Mouse (Mus musculus): ENCODE measurements around the gene Smarcd2. TPM values are rescaled to one million over a fixed set of nuclear protein-coding genes. Genes with fewer than 3 reads are reported as not detected.

The Smarcd2 gene
- polyA plus RNA-seq, 1 experiment: 6.5 TPM

GRCm38 (mm10) chr11:106284126-106284525 is 11.4 kb upstream of the Smarcd2 start:
- no peak for TF ChIP-seq TAL1 (IDR thresholded peaks at IDR 0.05; ENCODE audit: low read length)
- no peak for TF ChIP-seq GATA1 (IDR thresholded peaks at IDR 0.05; ENCODE audit: low read length)
- Histone ChIP-seq H3K4me3 (replicated peaks) (no peak overlapping the region), H3K9me3 (ENCODE audit: control insufficient read depth, low read length) (no peaks in the 10 kb centered on the region), H3K27me3 (ENCODE audit: control insufficient read depth) (no peaks in the 10 kb centered on the region), H3K36me3 (ENCODE audit: control insufficient read depth) (no peaks in the 10 kb centered on the region), H3K4me1 (ENCODE audit: control insufficient read depth) (no peaks in the 10 kb centered on the region)

- Histone ChIP-seq H3K27me3 (ENCODE audit: control insufficient read depth) (no peaks in the 10 kb centered on the region), H3K36me3 (ENCODE audit: control insufficient read depth) (no peaks in the 10 kb centered on the region), H3K4me3 (replicated peaks) (no peak overlapping the region), H3K9me3 (ENCODE audit: control insufficient read depth, low read length) (no peaks in the 10 kb centered on the region), H3K4me1 (ENCODE audit: control insufficient read depth) (no peaks in the 10 kb centered on the region)
- TF ChIP-seq TAL1 (IDR thresholded peaks at IDR 0.05; ENCODE audit: low read length): no peak
Measured at GRCm38 (mm10) chr11:106283371-106283770, 10.6 kb upstream of the Smarcd2 start.

GRCm38 (mm10) chr11:106282452-106282851 is 9.7 kb upstream of the Smarcd2 start:
- H3K36me3 ChIP-seq (ENCODE audit: control insufficient read depth): no peaks in the 10 kb centered on the region
- no peaks in the 10 kb centered on the region for H3K9me3 ChIP-seq (ENCODE audit: control insufficient read depth, low read length)
- H3K4me3 ChIP-seq (replicated peaks): no peak overlapping the region
- peaks cover 3% of the 10 kb centered on the region; the same call in 1 of the 2 replicates for H3K27me3 ChIP-seq (ENCODE audit: control insufficient read depth)
- TF ChIP-seq TAL1 (IDR thresholded peaks at IDR 0.05; ENCODE audit: low read length) (no peak), GATA1 (IDR thresholded peaks at IDR 0.05; ENCODE audit: low read length) (no peak)
- no peaks in the 10 kb centered on the region for H3K4me1 ChIP-seq (ENCODE audit: control insufficient read depth)

- Histone ChIP-seq H3K4me3 (replicated peaks) (peak within 1 kb of the TSS; percentile 10), H3K9me3 (ENCODE audit: control insufficient read depth, low read length) (no peaks in the 10 kb centered on the region), H3K27me3 (ENCODE audit: control insufficient read depth) (peaks cover 5% of the 10 kb centered on the region), H3K4me1 (ENCODE audit: control insufficient read depth) (peaks cover 35% of the 10 kb centered on the region), H3K36me3 (ENCODE audit: control insufficient read depth) (no peaks in the 10 kb centered on the region)
- no peak for TF ChIP-seq TAL1 (IDR thresholded peaks at IDR 0.05; ENCODE audit: low read length)
- TF ChIP-seq GATA1 (IDR thresholded peaks at IDR 0.05; ENCODE audit: low read length): no peak
Measured at GRCm38 (mm10) chr11:106276454-106276853, 3.7 kb upstream of the Smarcd2 start, which contains the start of gene Tcam1. Gene Tcam1 (plus strand): TSS chr11:106276672.

- peaks cover 48% of the 10 kb centered on the region for H3K4me1 ChIP-seq (ENCODE audit: control insufficient read depth)
- H3K9me3 ChIP-seq (ENCODE audit: control insufficient read depth, low read length): no peaks in the 10 kb centered on the region
- peaks cover 5% of the 10 kb centered on the region for H3K27me3 ChIP-seq (ENCODE audit: control insufficient read depth)
- TF ChIP-seq TAL1 (IDR thresholded peaks at IDR 0.05; ENCODE audit: low read length) (no peak), GATA1 (IDR thresholded peaks at IDR 0.05; ENCODE audit: low read length) (no peak)
- peaks cover 11% of the 10 kb centered on the region for H3K36me3 ChIP-seq (ENCODE audit: control insufficient read depth)
- no peak overlapping the region for H3K4me3 ChIP-seq (replicated peaks)
Measured at GRCm38 (mm10) chr11:106274971-106275411, 2.2 kb upstream of the Smarcd2 start.

GRCm38 (mm10) chr11:106274374-106274773 is 1.6 kb upstream of the Smarcd2 start:
- TF ChIP-seq GATA1 (IDR thresholded peaks at IDR 0.05; ENCODE audit: low read length) (no peak), TAL1 (IDR thresholded peaks at IDR 0.05; ENCODE audit: low read length) (no peak)
- Histone ChIP-seq H3K4me3 (replicated peaks) (no peak overlapping the region), H3K4me1 (ENCODE audit: control insufficient read depth) (peaks cover 51% of the 10 kb centered on the region), H3K36me3 (ENCODE audit: control insufficient read depth) (peaks cover 13% of the 10 kb centered on the region), H3K27me3 (ENCODE audit: control insufficient read depth) (peaks cover 5% of the 10 kb centered on the region), H3K9me3 (ENCODE audit: control insufficient read depth, low read length) (no peaks in the 10 kb centered on the region)

GRCm38 (mm10) chr11:106273811-106274210 is 1.0 kb upstream of the Smarcd2 start:
- Histone ChIP-seq H3K4me3 (replicated peaks) (peak overlapping the region; percentile 95), H3K36me3 (ENCODE audit: control insufficient read depth) (peaks cover 19% of the 10 kb centered on the region), H3K27me3 (ENCODE audit: control insufficient read depth) (peaks cover 5% of the 10 kb centered on the region), H3K4me1 (ENCODE audit: control insufficient read depth) (peaks cover 56% of the 10 kb centered on the region), H3K9me3 (ENCODE audit: control insufficient read depth, low read length) (no peaks in the 10 kb centered on the region)
- no peak for TF ChIP-seq TAL1 (IDR thresholded peaks at IDR 0.05; ENCODE audit: low read length)
- no peak for TF ChIP-seq GATA1 (IDR thresholded peaks at IDR 0.05; ENCODE audit: low read length)

- TF ChIP-seq TAL1 (IDR thresholded peaks at IDR 0.05; ENCODE audit: low read length) (no peak), GATA1 (IDR thresholded peaks at IDR 0.05; ENCODE audit: low read length) (no peak)
- Histone ChIP-seq H3K4me1 (ENCODE audit: control insufficient read depth) (peaks cover 60% of the 10 kb centered on the region), H3K4me3 (replicated peaks) (peak overlapping the region; percentile 95)
Measured at GRCm38 (mm10) chr11:106273311-106273684, 526 bp upstream of the Smarcd2 start.

GRCm38 (mm10) chr11:106271794-106272643 is 753 bp downstream of the Smarcd2 start:
- TF ChIP-seq TAL1 (IDR thresholded peaks at IDR 0.05; ENCODE audit: low read length): no peak
- TF ChIP-seq GATA1 (IDR thresholded peaks at IDR 0.05; ENCODE audit: low read length): peak; percentile 50; the same call in 1 of the 2 replicates
- Histone ChIP-seq H3K9me3 (ENCODE audit: control insufficient read depth, low read length) (no peaks in the 10 kb centered on the region), H3K36me3 (ENCODE audit: control insufficient read depth) (peaks cover 36% of the 10 kb centered on the region), H3K4me1 (ENCODE audit: control insufficient read depth) (peaks cover 71% of the 10 kb centered on the region), H3K27me3 (ENCODE audit: control insufficient read depth) (peaks cover 2% of the 10 kb centered on the region), H3K4me3 (replicated peaks) (peak overlapping the region; percentile 95)

More at GRCm38 (mm10) chr11:106273311-106273684, 526 bp upstream of the Smarcd2 start:
- Histone ChIP-seq H3K9me3 (ENCODE audit: control insufficient read depth, low read length) (no peaks in the 10 kb centered on the region), H3K27me3 (ENCODE audit: control insufficient read depth) (peaks cover 5% of the 10 kb centered on the region), H3K36me3 (ENCODE audit: control insufficient read depth) (peaks cover 23% of the 10 kb centered on the region)
